ENCODE assay signal across 9 mouse cellular contexts in genomic region chr1:133135808-133136207, GRCm38 (mm10). TPM values are rescaled to one million over a fixed set of nuclear protein-coding genes. Genes with fewer than 3 reads are reported as not detected.
DNase-seq lines count a peak whose midpoint lies in the region; ATAC-seq and TF ChIP-seq lines count a peak whose summit lies in the region.
"Had no signal": no experiment of that assay in that cellular context is flagged by ENCODE, and none has a peak within 500 bp of the region (broad histone marks: within the 10 kb centered on the region; RNA-seq: fewer than 3 reads in every experiment).

No protein-coding gene starts in this region.

- peak overlapping the region; percentile 96 for H3K4me2 ChIP-seq in hindbrain, postnatal 0 days (ENCODE audit: low read depth, low read length)
- H3K4me2 ChIP-seq in midbrain, postnatal 0 days (ENCODE audit: low read depth, low read length, poor library complexity, severe bottlenecking) = peak overlapping the region; percentile 21

- TF ChIP-seq CTCF in kidney, adult 2 months (conservative IDR thresholded peaks at IDR 0.05; ENCODE audit: insufficient read depth, insufficient read length, low read depth, low read length) = no peak
- no peak for TF ChIP-seq CTCF in hindbrain, postnatal 0 days (IDR thresholded peaks at IDR 0.05; ENCODE audit: low read depth)
- no peak for TF ChIP-seq CTCF in midbrain, postnatal 0 days (IDR thresholded peaks at IDR 0.05)

- TF ChIP-seq POLR2A in kidney, adult 2 months (IDR thresholded peaks at IDR 0.05; ENCODE audit: low read depth, low read length) = no peak

- WGBS in kidney, adult 2 months = 21% methylated on average over 5 of the region's 5 CpGs
- 43% methylated on average over 5 of the region's 5 CpGs for WGBS in hindbrain, postnatal 0 days
- WGBS in midbrain, postnatal 0 days = 57% methylated on average over 5 of the region's 5 CpGs

- DNase-seq in kidney, adult 9 months = peak; percentile 24
- DNase-seq in kidney, adult 2 months = no peak
- no peak for DNase-seq in hindbrain, postnatal 0 days (ENCODE audit: low spot score)
- no peak for DNase-seq in midbrain, postnatal 0 days (ENCODE audit: low spot score)
- DNase-seq in thymus, postnatal 0 days (ENCODE audit: low spot score) = no peak
- no peak for DNase-seq in ovary, postnatal 14 days (ENCODE audit: low spot score)

- H3K27me3 ChIP-seq in kidney, adult 2 months (replicated peaks; ENCODE audit: control insufficient read depth, insufficient read depth, low read length) = no peaks in the 10 kb centered on the region
- no peaks in the 10 kb centered on the region for H3K27me3 ChIP-seq in hindbrain, postnatal 0 days (ENCODE audit: insufficient read depth, low read length)
- H3K27me3 ChIP-seq in midbrain, postnatal 0 days (ENCODE audit: insufficient read depth, low read length) = no peaks in the 10 kb centered on the region
- H3K27me3 ChIP-seq: Patski had no signal

- H3K4me3 ChIP-seq in kidney, adult 2 months (ENCODE audit: insufficient read depth, low read depth, low read length) = no peak overlapping the region
- peak overlapping the region; percentile 55 for H3K4me3 ChIP-seq in brown adipose tissue, adult 24 weeks (ENCODE audit: insufficient read depth, low read depth, low read length)
- H3K4me3 ChIP-seq in hindbrain, postnatal 0 days (ENCODE audit: low read length) = peak overlapping the region; percentile 98; the same call in 1 of the 2 replicates
- H3K4me3 ChIP-seq in midbrain, postnatal 0 days (ENCODE audit: low read depth, low read length) = peak overlapping the region; percentile 1; the same call in 1 of the 2 replicates

- peaks cover 13% of the 10 kb centered on the region; the same call in 1 of the 2 replicates for H3K36me3 ChIP-seq in kidney, adult 2 months (ENCODE audit: control insufficient read depth, insufficient read depth, low read length)
- H3K36me3 ChIP-seq in hindbrain, postnatal 0 days (ENCODE audit: insufficient read depth, low read length) = peaks cover 30% of the 10 kb centered on the region
- H3K36me3 ChIP-seq in midbrain, postnatal 0 days (ENCODE audit: insufficient read depth, low read length) = peaks cover 29% of the 10 kb centered on the region

- H3K9ac ChIP-seq in hindbrain, postnatal 0 days (replicated peaks; ENCODE audit: low read length) = no peak overlapping the region
- no peak overlapping the region for H3K9ac ChIP-seq in midbrain, postnatal 0 days (replicated peaks; ENCODE audit: low read length, poor library complexity, severe bottlenecking)

- no peak overlapping the region for H3K27ac ChIP-seq in kidney, adult 2 months (ENCODE audit: insufficient read depth, low read depth, low read length)
- no peak overlapping the region for H3K27ac ChIP-seq in brown adipose tissue, adult 24 weeks (replicated peaks; ENCODE audit: low read depth, low read length)
- no peak overlapping the region for H3K27ac ChIP-seq in hindbrain, postnatal 0 days
- no peak overlapping the region for H3K27ac ChIP-seq in midbrain, postnatal 0 days (ENCODE audit: low read depth, low read length)

- peaks cover 10% of the 10 kb centered on the region; the same call in 1 of the 2 replicates for H3K4me1 ChIP-seq in kidney, adult 2 months (ENCODE audit: control insufficient read depth, insufficient read depth, low read length)
- no peaks in the 10 kb centered on the region for H3K4me1 ChIP-seq in brown adipose tissue, adult 24 weeks (ENCODE audit: control insufficient read depth, insufficient read depth, insufficient read length, low read length)
- H3K4me1 ChIP-seq in hindbrain, postnatal 0 days (ENCODE audit: insufficient read depth, low read length) = peaks cover 16% of the 10 kb centered on the region
- no peaks in the 10 kb centered on the region for H3K4me1 ChIP-seq in midbrain, postnatal 0 days (ENCODE audit: insufficient read depth, low read length)

- ATAC-seq in hindbrain, postnatal 0 days = no peak
- ATAC-seq in midbrain, postnatal 0 days (ENCODE audit: low FRiP score) = no peak
- ATAC-seq in granulocyte monocyte progenitor cell, adult 5-6 weeks (replicated peaks; ENCODE audit: poor library complexity, severe bottlenecking) = no peak; the same call in 1 of the 2 replicates
- ATAC-seq: Patski had no signal

- H3K9me3 ChIP-seq in hindbrain, postnatal 0 days (ENCODE audit: low read length) = no peaks in the 10 kb centered on the region
- no peaks in the 10 kb centered on the region for H3K9me3 ChIP-seq in midbrain, postnatal 0 days (ENCODE audit: low read length)

RNA-seq across cellular contexts. Expression of gene Ppp1r15b, which starts 4.9 kb away (rescaled TPM):
- 22.2 and 23.9 TPM in 2 replicates for polyA plus RNA-seq in kidney, adult 2 months (2012; rRNA removed)
- polyA plus RNA-seq in brown adipose tissue, adult 24 weeks (2012; ENCODE audit: insufficient read depth, insufficient read length, missing spikeins) = 61.9 and 64.2 TPM in 2 replicates
- 37.4 and 46.9 TPM in 2 replicates for total RNA-seq in hindbrain, postnatal 0 days (2014; rRNA removed)
- polyA plus RNA-seq in hindbrain, postnatal 0 days (2015; fragmentation: Nextera tagmentation; extraction: Ambion mirVana) = 15.9 and 17.0 TPM in 2 replicates
- 42.3 and 45.3 TPM in 2 replicates for total RNA-seq in midbrain, postnatal 0 days (2014; rRNA removed)
- polyA plus RNA-seq in midbrain, postnatal 0 days (2015; fragmentation: Nextera tagmentation; extraction: Ambion mirVana) = 16.9 and 17.5 TPM in 2 replicates
- polyA plus RNA-seq in thymus, postnatal 0 days (2015; fragmentation: Nextera tagmentation; extraction: Ambion mirVana) = 32.4 and 34.2 TPM in 2 replicates
- 52.3 and 53.9 TPM in 2 replicates for total RNA-seq in granulocyte monocyte progenitor cell, adult 5-6 weeks (2014; fragmentation: Nextera tagmentation)
- total RNA-seq in granulocyte monocyte progenitor cell, adult 5-6 weeks (2017) = 75.7 and 78.5 TPM in 2 replicates

RNA-seq across cellular contexts. Expression of gene Plekha6, which starts 28.2 kb away (rescaled TPM):
- polyA plus RNA-seq in kidney, adult 2 months (2012; rRNA removed) = 91.4 and 98.1 TPM in 2 replicates
- 2.2 and 4.2 TPM in 2 replicates for polyA plus RNA-seq in brown adipose tissue, adult 24 weeks (2012; ENCODE audit: insufficient read depth, insufficient read length, missing spikeins)
- 41.0 and 44.1 TPM in 2 replicates for total RNA-seq in hindbrain, postnatal 0 days (2014; rRNA removed)
- 9.7 TPM in 2 replicates for polyA plus RNA-seq in hindbrain, postnatal 0 days (2015; fragmentation: Nextera tagmentation; extraction: Ambion mirVana)
- 49.3 and 52.2 TPM in 2 replicates for total RNA-seq in midbrain, postnatal 0 days (2014; rRNA removed)
- 9.4 and 11.9 TPM in 2 replicates for polyA plus RNA-seq in midbrain, postnatal 0 days (2015; fragmentation: Nextera tagmentation; extraction: Ambion mirVana)
- polyA plus RNA-seq in thymus, postnatal 0 days (2015; fragmentation: Nextera tagmentation; extraction: Ambion mirVana) = 0.28 and 0.44 TPM in 2 replicates
- 0.32 and 1.7 TPM in 2 replicates for total RNA-seq in granulocyte monocyte progenitor cell, adult 5-6 weeks (2014; fragmentation: Nextera tagmentation)
- total RNA-seq in granulocyte monocyte progenitor cell, adult 5-6 weeks (2017) = 0.65 TPM in 1 of 2 replicates, not detected in the other
